Mouse (Mus musculus) frontal cortex, postnatal 25 days (tissue): ENCODE measurements around the gene 5031410I06Rik.
"Not testable (repeated sequence)": the region's sequence is repeated elsewhere in the genome, so short reads cannot be mapped to it uniquely, and the experiment has no call there.

Experiments used
- DNase-seq, 2 experiments: peaks; one replicate each; pipeline ENCODE4 v3.0.0; 2022; ENCODE audit warnings: low spot score in 2 of 2

Gene 5031410I06Rik

DNA sequence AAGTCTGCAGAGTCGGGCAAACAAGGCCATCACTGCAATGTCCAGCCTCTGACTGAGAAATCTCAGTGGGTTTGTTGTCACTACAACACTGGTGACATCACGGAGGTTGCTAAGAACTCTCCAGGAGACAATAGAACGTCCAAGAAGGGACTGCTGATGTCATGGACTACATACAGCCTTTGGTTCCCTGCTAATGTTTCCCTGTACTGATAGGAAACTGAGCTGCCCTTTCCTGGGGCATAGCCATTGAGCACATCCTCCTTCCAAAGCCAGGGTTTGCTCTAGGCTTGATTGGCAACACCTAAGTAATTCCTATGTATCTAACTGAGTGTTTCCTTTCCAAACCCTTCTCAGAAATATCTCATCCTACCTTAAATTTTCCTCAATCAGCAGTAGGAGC is at the start of gene 5031410I06Rik:
Gene 5031410I06Rik, minus strand, starts transcription at position 101 of the 400 bp plus-strand sequence.
- not testable (repeated sequence) for DNase-seq

DNA sequence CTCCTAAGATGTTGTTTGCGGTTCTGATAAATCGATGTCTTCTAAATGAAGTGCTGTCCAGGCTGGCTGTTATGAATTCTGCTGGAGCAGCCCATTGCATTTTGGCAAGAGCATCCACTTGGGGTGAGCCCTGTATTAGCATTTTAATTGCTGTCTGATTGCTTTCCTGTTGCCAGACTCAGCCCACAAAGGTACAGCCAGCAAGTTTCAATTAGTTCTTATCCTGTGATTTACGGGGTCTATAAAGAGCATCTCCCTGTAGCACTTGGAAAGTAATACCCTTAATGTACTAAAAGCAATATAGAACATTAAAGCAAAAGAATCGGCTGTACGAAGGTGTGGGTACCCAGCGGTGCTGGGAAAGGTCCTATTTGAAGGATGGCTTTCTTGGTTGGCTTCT is 37.7 kb upstream of the 5031410I06Rik start:
- DNase-seq = no peak

DNA sequence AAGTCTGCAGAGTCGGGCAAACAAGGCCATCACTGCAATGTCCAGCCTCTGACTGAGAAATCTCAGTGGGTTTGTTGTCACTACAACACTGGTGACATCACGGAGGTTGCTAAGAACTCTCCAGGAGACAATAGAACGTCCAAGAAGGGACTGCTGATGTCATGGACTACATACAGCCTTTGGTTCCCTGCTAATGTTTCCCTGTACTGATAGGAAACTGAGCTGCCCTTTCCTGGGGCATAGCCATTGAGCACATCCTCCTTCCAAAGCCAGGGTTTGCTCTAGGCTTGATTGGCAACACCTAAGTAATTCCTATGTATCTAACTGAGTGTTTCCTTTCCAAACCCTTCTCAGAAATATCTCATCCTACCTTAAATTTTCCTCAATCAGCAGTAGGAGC is 16.2 kb upstream of the 5031410I06Rik start, which contains the start of gene Gm10220:
Gene Gm10220, minus strand, starts transcription at position 101 of the 400 bp plus-strand sequence.
- DNase-seq = not testable (repeated sequence)

DNA sequence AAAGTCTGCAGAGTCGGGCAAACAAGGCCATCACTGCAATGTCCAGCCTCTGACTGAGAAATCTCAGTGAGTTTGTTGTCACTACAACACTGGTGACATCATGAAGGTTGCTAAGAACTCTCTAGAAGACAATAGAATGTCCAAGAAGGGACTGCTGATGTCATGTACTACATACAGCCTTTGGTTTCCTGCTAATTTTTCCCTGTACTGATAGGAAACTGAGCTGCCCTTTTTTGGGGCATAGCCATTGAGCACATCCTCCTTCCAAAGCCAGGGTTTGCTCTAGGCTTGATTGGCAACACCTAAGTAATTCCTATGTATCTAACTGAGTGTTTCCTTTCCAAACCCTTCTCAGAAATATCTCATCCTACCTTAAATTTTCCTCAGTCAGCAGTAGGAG is 16.0 kb downstream of the 5031410I06Rik start, which contains the start of gene Gm10471:
Gene Gm10471, minus strand, starts transcription at position 101 of the 400 bp plus-strand sequence.
- DNase-seq = not testable (repeated sequence)

DNA sequence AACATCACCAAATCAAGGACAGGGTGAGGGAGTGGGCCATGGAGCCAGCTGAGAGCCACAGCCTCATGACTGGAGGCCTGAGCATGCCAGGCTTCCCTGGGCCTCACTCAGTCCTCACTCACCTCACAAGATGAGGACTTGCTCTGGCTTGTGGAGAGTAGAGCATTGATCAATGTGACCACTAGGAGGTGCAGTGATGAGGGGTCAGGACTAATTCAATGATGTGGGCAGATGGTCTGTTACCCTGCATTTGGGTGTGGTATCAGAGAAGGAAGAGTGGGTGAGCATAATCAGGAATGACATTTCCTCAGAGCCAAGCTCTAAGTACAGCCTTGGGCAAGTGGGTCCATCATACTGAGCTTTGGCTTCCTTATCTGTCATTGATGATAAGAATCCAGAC is 26.1 kb downstream of the 5031410I06Rik start:
- DNase-seq = not testable (repeated sequence)

DNA sequence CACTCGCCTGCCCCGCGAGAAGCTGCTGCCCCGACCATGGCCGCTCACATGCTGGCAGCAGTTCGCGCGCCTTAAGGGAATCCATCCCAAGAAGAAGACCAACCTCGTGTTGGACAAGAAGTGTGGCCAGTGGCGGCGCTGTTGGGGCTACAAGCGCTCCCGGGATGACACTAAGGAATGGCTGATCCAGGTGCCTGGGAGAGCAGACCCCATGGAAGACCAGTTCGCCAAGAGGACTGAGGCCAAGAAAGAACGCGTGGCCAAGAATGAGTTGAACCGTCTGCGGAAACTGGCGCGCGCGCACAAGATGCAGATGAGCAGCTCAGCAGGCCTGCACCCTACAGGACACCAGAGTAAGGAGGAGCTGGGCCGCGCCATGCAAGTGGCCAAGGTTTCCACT is 34.4 kb downstream of the 5031410I06Rik start:
- DNase-seq = no peak

DNA sequence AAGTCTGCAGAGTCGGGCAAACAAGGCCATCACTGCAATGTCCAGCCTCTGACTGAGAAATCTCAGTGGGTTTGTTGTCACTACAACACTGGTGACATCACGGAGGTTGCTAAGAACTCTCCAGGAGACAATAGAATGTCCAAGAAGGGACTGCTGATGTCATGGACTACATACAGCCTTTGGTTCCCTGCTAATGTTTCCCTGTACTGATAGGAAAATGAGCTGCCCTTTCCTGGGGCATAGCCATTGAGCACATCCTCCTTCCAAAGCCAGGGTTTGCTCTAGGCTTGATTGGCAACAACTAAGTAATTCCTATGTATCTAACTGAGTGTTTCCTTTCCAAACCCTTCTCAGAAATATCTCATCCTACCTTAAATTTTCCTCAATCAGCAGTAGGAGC is 46.7 kb downstream of the 5031410I06Rik start, which contains the start of gene Gm7347:
Gene Gm7347, minus strand, starts transcription at position 101 of the 400 bp plus-strand sequence.
- DNase-seq = not testable (repeated sequence)
